Mouse (Mus musculus): Measurements from ENCODE around the gene Cdhr4.

DNA sequence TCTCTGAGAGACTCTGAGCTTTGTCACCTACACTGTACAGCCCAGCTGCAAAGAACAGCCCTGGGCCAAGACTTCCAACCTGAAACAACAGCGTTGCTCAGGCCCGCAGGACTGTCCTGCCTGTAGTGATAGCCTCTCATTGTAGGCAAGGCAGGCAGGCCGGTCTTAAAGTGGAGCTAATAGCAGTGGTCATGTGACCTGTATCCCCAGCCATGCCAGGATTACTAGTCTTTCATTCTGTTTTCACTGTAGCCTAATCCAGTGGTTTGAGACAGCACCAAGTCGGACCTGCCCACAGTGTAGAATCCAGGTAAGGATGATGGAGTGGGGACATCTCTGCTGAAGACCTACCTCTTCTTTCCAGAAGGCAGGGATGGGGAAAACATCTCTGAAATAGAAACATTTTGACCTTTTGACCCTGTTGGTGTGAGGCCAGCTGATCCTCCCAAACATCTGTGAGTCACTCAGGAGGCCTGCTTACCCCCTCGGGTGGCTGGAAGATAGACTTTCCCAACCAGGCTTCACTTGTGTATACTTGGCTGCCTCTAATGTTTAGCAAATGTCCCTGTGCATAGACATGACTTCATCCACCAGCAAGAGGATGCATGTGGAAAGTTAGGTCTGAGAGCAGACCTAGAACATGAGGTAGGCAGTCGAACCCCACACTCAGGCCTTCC lies 36.5 kb upstream of the Cdhr4 start:
- no peak for TF ChIP-seq CTCF (IDR thresholded peaks at IDR 0.05; ENCODE audit: low read depth)
- no peak for TF ChIP-seq EP300 (IDR thresholded peaks at IDR 0.05; ENCODE audit: low read depth)
